Mouse (Mus musculus) ovary, postnatal 10 days (tissue): ENCODE data around the gene Errfi1.

Experiments
- DNase-seq: peaks from one replicate; pipeline ENCODE4 v3.0.0; 2022; ENCODE audit warnings: low spot score

Gene Errfi1

GRCm38 (mm10) chr4:150853680-150854461 lies at the start of gene Errfi1:
Gene Errfi1, plus strand, starts transcription at chr4:150853919.
- DNase-seq: no peak

GRCm38 (mm10) chr4:150804204-150804603 lies 49.5 kb upstream of the Errfi1 start:
- no peak for DNase-seq

GRCm38 (mm10) chr4:150807727-150808470 lies 45.8 kb upstream of the Errfi1 start:
- no peak for DNase-seq

GRCm38 (mm10) chr4:150808471-150808847 lies 45.3 kb upstream of the Errfi1 start:
- DNase-seq: no peak

DNA sequence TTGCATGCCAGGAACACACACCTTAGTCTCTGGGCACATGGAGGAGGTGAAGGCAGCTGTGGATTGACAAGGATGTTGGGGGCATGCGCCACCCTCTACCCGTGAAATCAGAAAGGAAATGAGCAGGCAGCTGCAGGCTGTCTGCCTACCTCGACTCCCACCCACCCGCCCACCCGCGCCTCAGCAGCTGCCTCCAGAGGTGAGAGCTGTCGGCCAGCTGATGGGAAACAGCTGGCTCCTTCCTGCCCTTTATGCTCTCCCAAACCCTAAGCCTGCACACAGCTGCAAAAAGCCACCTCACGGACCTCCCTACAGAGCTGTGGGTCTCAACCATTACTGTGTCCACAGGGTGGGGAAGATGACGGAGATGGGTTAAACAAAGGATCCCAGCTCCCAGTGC lies 44.4 kb upstream of the Errfi1 start:
- no peak for DNase-seq

GRCm38 (mm10) chr4:150815144-150815543 lies 38.6 kb upstream of the Errfi1 start:
- no peak for DNase-seq

DNA sequence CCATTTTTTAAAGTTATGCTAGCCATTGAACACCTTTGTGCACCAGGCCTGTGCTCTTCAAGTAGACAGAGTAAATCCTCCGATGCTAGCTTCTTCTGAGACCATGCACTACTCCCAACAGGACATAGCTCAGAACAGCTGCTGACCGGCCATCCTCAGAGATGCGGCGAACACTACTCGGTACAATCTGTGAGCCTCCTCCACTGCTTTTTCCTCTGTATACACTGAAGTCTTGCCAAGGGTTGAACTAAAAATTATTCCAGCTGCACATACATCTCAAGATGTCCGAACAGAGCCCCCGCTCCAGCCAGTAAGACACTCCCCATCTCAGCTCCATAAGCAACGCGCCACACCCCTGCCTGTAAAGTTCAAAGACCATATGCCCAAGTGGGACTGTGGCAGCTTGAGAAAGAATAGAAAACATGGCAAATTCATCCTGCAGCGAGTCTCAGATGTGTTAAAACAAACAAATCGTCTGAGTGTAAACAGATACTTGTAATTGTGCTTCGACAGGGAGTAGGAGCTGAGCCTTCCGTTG lies 37.2 kb upstream of the Errfi1 start:
- no peak for DNase-seq

DNA sequence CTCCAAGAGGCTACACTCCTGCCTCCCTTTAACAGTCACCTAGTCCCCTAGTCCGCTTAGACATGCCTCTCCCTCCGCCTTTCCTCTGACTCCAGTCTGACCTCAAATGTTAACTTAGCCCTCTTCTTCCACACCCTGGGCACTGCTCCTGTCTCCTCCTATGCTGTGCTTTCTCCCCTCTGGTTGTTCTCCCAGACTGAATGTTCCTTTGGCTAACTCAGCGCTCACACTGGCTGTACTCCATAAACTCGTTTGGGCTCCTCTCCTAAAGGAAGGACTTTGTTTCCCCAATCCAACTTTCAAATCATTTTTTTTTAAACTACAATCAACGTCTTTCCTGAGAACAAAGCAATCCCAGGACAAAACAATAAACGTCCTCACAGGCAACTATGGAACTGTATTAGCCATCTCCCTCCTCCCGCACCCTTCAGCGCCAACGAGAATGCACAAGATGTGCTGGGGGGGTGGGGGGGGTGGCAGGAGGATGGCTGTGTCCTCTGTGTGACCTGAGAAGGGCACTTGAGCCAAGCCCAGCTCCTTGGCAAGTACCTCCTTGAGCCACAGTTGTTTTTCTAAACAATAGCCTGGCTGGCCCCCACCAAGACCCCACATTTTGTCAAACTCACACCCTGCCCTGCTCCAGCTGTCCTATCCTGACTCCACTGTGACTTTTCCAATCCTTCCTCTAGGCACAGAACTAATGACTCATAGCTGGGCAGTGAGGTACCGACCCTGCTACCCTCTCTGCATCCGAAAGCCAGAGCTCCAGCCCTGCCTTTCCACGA lies 34.4 kb upstream of the Errfi1 start:
- DNase-seq: no peak

- no peak for DNase-seq
These were observed 32.3 kb upstream of the Errfi1 start for GRCm38 (mm10) chr4:150821381-150821780.

GRCm38 (mm10) chr4:150822624-150823023 lies 31.1 kb upstream of the Errfi1 start:
- DNase-seq: no peak

DNA sequence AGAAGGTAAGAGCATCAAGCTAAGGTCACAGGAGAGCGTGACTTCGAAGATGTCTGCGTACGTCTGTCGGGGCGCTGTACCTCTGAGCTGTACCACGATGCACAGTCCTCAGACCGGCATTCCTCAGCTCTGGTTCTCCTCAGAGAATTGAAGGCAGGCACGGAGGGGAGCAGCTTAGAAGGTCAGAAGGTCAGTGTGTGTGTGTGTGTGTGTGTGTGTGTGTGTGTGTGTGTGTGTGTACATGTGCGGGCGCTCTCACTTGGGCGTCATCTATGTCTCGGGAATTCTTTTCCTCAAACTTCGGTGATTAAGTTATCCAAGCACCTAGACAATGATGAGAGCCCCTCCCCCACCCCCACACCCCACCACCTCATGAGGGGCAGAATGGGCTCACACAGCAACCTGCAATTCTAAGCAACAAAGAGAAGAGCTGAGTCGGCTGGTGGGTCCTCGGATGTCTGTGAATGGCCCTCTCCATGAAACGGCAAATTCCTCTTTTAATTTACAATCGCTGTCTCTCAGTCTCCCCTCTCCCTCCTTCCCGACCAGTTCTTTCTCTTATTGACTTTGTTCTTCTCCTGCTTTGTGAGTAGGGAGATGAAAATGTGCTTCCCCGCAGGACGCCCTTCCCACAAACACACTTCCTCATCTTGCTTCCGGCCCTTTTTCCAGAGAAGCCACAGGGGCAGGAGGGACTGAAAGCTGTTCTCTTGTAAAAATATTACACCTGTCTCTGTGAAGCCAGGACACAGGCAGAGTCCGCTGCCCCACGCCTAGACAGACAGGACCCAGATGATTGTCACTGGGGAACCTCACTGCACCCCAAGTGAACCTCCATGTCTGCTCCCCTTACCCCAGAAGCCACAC lies 29.9 kb upstream of the Errfi1 start:
- DNase-seq: no peak

GRCm38 (mm10) chr4:150824877-150825276 lies 28.8 kb upstream of the Errfi1 start:
- no peak for DNase-seq

DNA sequence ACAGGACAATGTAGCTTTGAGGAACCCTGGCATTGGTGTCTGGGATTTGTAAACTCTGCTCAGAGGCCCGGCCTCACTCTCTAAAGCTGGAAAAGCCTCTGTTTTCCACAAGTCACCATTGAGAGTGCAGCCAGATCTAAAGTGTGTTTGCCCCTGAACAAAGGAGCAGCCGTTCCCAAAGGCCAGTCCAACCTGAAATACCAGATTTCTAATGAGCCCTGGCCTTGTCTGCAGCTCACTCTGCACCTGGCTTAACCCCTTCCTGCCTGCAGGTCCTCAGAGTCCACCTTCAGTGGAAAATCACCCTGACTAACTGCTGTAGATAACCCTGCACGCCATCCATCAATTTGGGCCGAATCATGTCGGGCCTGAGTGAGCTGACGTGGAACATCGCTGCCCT lies 28.2 kb upstream of the Errfi1 start:
- DNase-seq: no peak

GRCm38 (mm10) chr4:150831321-150831720 lies 22.4 kb upstream of the Errfi1 start:
- DNase-seq: no peak

DNA sequence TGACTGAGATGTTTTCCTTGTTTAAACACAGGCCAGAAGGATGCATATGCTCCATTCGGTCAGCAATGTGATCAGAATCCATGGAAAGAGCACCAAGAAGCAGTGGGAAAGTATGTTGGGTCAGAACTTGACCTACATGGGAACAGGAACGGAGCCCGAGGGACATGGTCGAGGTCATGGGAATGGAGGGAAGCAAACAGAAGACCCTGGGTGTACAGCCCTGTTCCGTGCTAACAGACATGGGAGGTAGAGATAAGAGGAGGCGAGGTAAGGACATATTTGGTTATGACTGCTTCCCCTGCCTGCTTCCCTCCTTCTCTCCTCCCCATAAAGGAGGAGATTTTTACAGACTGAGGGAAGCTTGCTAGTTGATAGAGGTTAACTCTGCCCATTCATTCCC lies 21.8 kb upstream of the Errfi1 start:
- no peak for DNase-seq

- no peak for DNase-seq
These were observed 18.6 kb upstream of the Errfi1 start for GRCm38 (mm10) chr4:150835163-150835562.

- no peak for DNase-seq
These were observed 17.5 kb upstream of the Errfi1 start for GRCm38 (mm10) chr4:150836258-150836657.

GRCm38 (mm10) chr4:150836961-150837360 lies 16.8 kb upstream of the Errfi1 start:
- no peak for DNase-seq

DNA sequence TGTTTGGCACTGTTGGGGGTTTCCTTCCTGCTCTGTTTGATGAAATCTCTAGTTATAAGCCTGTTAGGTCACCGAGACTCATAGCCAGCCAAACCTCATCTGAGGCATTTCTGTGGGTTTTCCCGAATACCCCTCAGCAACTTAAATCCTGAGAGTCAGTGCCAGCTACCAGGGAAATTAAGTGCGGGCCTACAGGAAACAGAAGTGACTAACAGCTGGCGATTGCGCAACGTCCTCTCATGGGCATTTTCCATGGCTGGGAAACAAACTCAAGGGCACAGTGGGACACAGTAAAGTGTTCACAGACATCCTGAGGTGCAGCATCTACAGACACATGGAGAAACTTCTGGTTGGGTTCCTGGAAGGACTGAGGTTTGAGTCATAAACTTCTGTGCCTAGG lies 16.3 kb upstream of the Errfi1 start:
- DNase-seq: no peak

GRCm38 (mm10) chr4:150842045-150842444 lies 11.7 kb upstream of the Errfi1 start:
- no peak for DNase-seq

GRCm38 (mm10) chr4:150843181-150843580 lies 10.5 kb upstream of the Errfi1 start:
- DNase-seq: no peak
